Mouse (Mus musculus) heart, postnatal 0 days (tissue): ENCODE measurements around the gene Gm2115.

ENCODE experiments used
- CTCF ChIP-seq: IDR thresholded peaks from 2 replicates; pipeline ENCODE4 v1.5.1; 2016; ENCODE audit warnings: antibody characterized with exemption, control low read depth, low read depth
- EP300 ChIP-seq: IDR thresholded peaks from 2 replicates; pipeline ENCODE4 v1.6.1; 2016; ENCODE audit warnings: antibody characterized with exemption, low read depth

- TF ChIP-seq CTCF (no peak), EP300 (no peak)
Observed at GRCm38 (mm10) chr7:84503163-84503562, 25.6 kb upstream of the Gm2115 start.
